Mouse (Mus musculus) activated CD4-positive, CD25-positive, alpha-beta regulatory T cell, adult 4 months (primary cell): ENCODE results near the gene Gimd1. TPM values are rescaled to one million over a fixed set of nuclear protein-coding genes. Genes with fewer than 3 reads are reported as not detected.

Experiments used
- ATAC-seq: one replicate; pipeline ENCODE4 v1.8.0; 2017
- polyA plus RNA-seq, 2 experiments: library from polyadenylated mRNA; unstranded; fragments of 100-300 nt; shearing (Covaris generic); gene quantifications; one replicate each; pipeline ENCODE4 v1.2.1; 2017

Gimd1 gene
- not detected for polyA plus RNA-seq

GRCm38 (mm10) chr3:132629601-132630239 is at the start of gene Gimd1:
Gene Gimd1, plus strand, starts transcription at chr3:132629820.
- no peak for ATAC-seq

GRCm38 (mm10) chr3:132581198-132581597 is 48.4 kb upstream of the Gimd1 start:
- ATAC-seq: no peak

- ATAC-seq: no peak
Measured at GRCm38 (mm10) chr3:132582339-132582738, 47.3 kb upstream of the Gimd1 start.

GRCm38 (mm10) chr3:132585122-132585972 is 44.3 kb upstream of the Gimd1 start:
- ATAC-seq: no peak

GRCm38 (mm10) chr3:132588146-132588545 is 41.5 kb upstream of the Gimd1 start:
- no peak for ATAC-seq

- ATAC-seq: no peak
Measured at GRCm38 (mm10) chr3:132590010-132590409, 39.6 kb upstream of the Gimd1 start.

GRCm38 (mm10) chr3:132590604-132591003 is 39.0 kb upstream of the Gimd1 start:
- ATAC-seq: no peak

GRCm38 (mm10) chr3:132628741-132629140 is 879 bp upstream of the Gimd1 start:
- ATAC-seq: no peak

GRCm38 (mm10) chr3:132633261-132633660 is 3.6 kb downstream of the Gimd1 start:
- ATAC-seq: no peak

- ATAC-seq: no peak
Measured at GRCm38 (mm10) chr3:132637080-132637479, 7.5 kb downstream of the Gimd1 start.

GRCm38 (mm10) chr3:132644071-132644470 is 14.5 kb downstream of the Gimd1 start:
- no peak for ATAC-seq

- ATAC-seq: no peak
Measured at GRCm38 (mm10) chr3:132646814-132647213, 17.2 kb downstream of the Gimd1 start.

GRCm38 (mm10) chr3:132649368-132649767 is 19.7 kb downstream of the Gimd1 start:
- no peak for ATAC-seq

GRCm38 (mm10) chr3:132650191-132650590 is 20.6 kb downstream of the Gimd1 start:
- no peak for ATAC-seq

GRCm38 (mm10) chr3:132651776-132652175 is 22.2 kb downstream of the Gimd1 start:
- no peak for ATAC-seq

GRCm38 (mm10) chr3:132653959-132654358 is 24.3 kb downstream of the Gimd1 start:
- ATAC-seq: no peak

GRCm38 (mm10) chr3:132655955-132656354 is 26.3 kb downstream of the Gimd1 start:
- no peak for ATAC-seq

- no peak for ATAC-seq
Measured at GRCm38 (mm10) chr3:132677494-132677893, 47.9 kb downstream of the Gimd1 start.

GRCm38 (mm10) chr3:132683447-132684230 is 54.0 kb downstream of the Gimd1 start, which contains the start of gene Tbck:
Gene Tbck, plus strand, starts transcription at chr3:132684144.
- peak; percentile 94 for ATAC-seq

GRCm38 (mm10) chr3:132684231-132684928 is 54.8 kb downstream of the Gimd1 start, which contains the start of gene Aimp1:
Gene Aimp1, minus strand, starts transcription at chr3:132684370.
- no peak for ATAC-seq
